Comparison of ENCODE assay signal across 17 mouse cellular contexts in the genomic region with DNA sequence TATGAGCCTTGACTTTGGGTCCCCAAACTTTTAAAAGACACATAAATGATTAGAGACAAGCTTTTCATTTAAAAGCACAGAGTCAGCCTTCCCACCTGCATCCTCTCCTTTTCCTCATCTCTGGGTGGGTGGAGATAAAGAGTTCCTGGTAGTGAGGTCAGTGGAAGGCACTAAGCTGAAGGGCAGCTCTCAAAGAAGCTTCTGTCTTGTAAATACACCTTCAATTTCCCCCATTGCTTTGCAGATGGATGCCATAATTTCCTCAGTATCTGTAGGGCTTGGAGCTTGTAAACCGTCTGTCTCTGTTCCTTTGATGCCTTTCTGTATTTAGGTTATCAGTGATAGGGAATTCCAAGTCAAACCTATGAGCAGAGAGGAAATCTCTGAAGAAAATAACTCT.
DNase-seq lines count a peak whose midpoint lies in the region.
"Had no signal": no experiment of that assay in that cellular context is flagged by ENCODE, and none has a peak within 500 bp of the region (broad histone marks: within the 10 kb centered on the region; RNA-seq: fewer than 3 reads in every experiment).

No protein-coding gene starts in this region.

- DNase-seq in ES-CJ7 (ENCODE audit: low read depth, low spot score) (peak; percentile 84), R1 (ENCODE audit: low read depth, low spot score) (peak; percentile 69), ZHBTc4 (ENCODE audit: low read depth, low spot score) (peak; percentile 78)
- DNase-seq in heart, postnatal 25 days (ENCODE audit: low spot score) = no peak
- DNase-seq in ovary, postnatal 14 days (ENCODE audit: low spot score) = no peak
- no peak for DNase-seq in heart, postnatal 36 days
- DNase-seq: adrenal gland, adult 2 months; adrenal gland, postnatal 10 days; adrenal gland, postnatal 25 days; cerebellum, adult 11 months; cerebellum, adult 18-20 months; cerebellum, adult 8-10 months; cerebellum, adult 9-11 months; cerebellum, postnatal 14 days; cerebellum, postnatal 36 days; embryo, embryonic 11 days; forebrain, postnatal 0 days had no signal

- intact Hi-C loops in heart, postnatal 25 days (cut with DNase I) = no loop called here
- intact Hi-C loops in heart, postnatal 36 days (cut with DNase I) = no loop called here

Comparison
In these comparisons a context has a peak if more than half of its experiments do, and no peak if none do; other contexts are left out.
1. DNase-seq: peak in ES-CJ7 (single experiment), R1 (single experiment) and ZHBTc4 (single experiment); none in heart, postnatal 25 days (single experiment), ovary, postnatal 14 days (single experiment) and heart, postnatal 36 days (0 of 2).